Mouse (Mus musculus): ENCODE data around the gene Crmp1.
A peak's percentile ranks its signal among the peaks of the same experiment; 100 is the strongest.

Crmp1 gene

GRCm38 (mm10) chr5:37241224-37241623, 516 bp upstream of the Crmp1 start:
- no peak for DNase-seq

- no peak for DNase-seq
Observed at GRCm38 (mm10) chr5:37242360-37243168, 824 bp downstream of the Crmp1 start.

GRCm38 (mm10) chr5:37243169-37243886, 1.6 kb downstream of the Crmp1 start:
- peak; percentile 89 to 90 for DNase-seq

GRCm38 (mm10) chr5:37244161-37244560, 2.4 kb downstream of the Crmp1 start:
- peak in 1 of 2 experiments; percentile 21 for DNase-seq

- no peak for DNase-seq
Observed at GRCm38 (mm10) chr5:37244666-37245242, 3.0 kb downstream of the Crmp1 start.

GRCm38 (mm10) chr5:37245651-37246050, 3.9 kb downstream of the Crmp1 start:
- DNase-seq, result peak; percentile 51 to 63

- DNase-seq, result no peak
Observed at GRCm38 (mm10) chr5:37246138-37246910, 4.6 kb downstream of the Crmp1 start.

- no peak for DNase-seq
Observed at GRCm38 (mm10) chr5:37247456-37247855, 5.7 kb downstream of the Crmp1 start.

- no peak for DNase-seq
Observed at GRCm38 (mm10) chr5:37248870-37249269, 7.1 kb downstream of the Crmp1 start.

GRCm38 (mm10) chr5:37251596-37251995, 9.9 kb downstream of the Crmp1 start:
- no peak for DNase-seq

GRCm38 (mm10) chr5:37252101-37252804, 10.5 kb downstream of the Crmp1 start:
- no peak for DNase-seq

- no peak for DNase-seq
Observed at GRCm38 (mm10) chr5:37254523-37254922, 12.8 kb downstream of the Crmp1 start.

- no peak for DNase-seq
Observed at GRCm38 (mm10) chr5:37256823-37257222, 15.1 kb downstream of the Crmp1 start.

- DNase-seq, result peak; percentile 87
Observed at GRCm38 (mm10) chr5:37257243-37257642, 15.5 kb downstream of the Crmp1 start.

GRCm38 (mm10) chr5:37261734-37262133, 20.0 kb downstream of the Crmp1 start:
- no peak for DNase-seq

GRCm38 (mm10) chr5:37263816-37264215, 22.1 kb downstream of the Crmp1 start:
- DNase-seq, result no peak

GRCm38 (mm10) chr5:37281021-37281420, 39.3 kb downstream of the Crmp1 start:
- no peak for DNase-seq

- peak; percentile 57 to 67 for DNase-seq
Observed at GRCm38 (mm10) chr5:37288374-37288773, 46.6 kb downstream of the Crmp1 start.

GRCm38 (mm10) chr5:37289236-37289635, 47.5 kb downstream of the Crmp1 start:
- DNase-seq, result peak; percentile 55 to 60

- DNase-seq, result peak in 1 of 2 experiments; percentile 16
Observed at GRCm38 (mm10) chr5:37290983-37291382, 49.2 kb downstream of the Crmp1 start.

- DNase-seq, result no peak
Observed at GRCm38 (mm10) chr5:37296717-37297116, 55.0 kb downstream of the Crmp1 start.

GRCm38 (mm10) chr5:37298370-37298769, 56.6 kb downstream of the Crmp1 start:
- DNase-seq, result peak; percentile 54 to 58
